Mouse (Mus musculus) liver, embryonic 15.5 days (tissue): Measurements from ENCODE around the gene Dcst1. TPM values are rescaled to one million over a fixed set of nuclear protein-coding genes. Genes with fewer than 3 reads are reported as not detected.
A peak's percentile ranks its signal among the peaks of the same experiment; 100 is the strongest.

Experiments
- ATAC-seq: fragments of 200-750 bp; cut with Nextera tagmentation; 2 replicates; pipeline ENCODE4 v1.8.0; 2017; ENCODE audit warnings: moderate number of reproducible peaks, mild to moderate bottlenecking, moderate library complexity; ENCODE audit not compliant: insufficient read depth
- H3K27ac ChIP-seq: fragments of 300-500 bp; sonication (generic); replicated peaks from 2 replicates; pipeline ENCODE4 v1.5.1; 2015; ENCODE audit warnings: mild to moderate bottlenecking, inconsistent platforms
- H3K27me3 ChIP-seq: fragments of 300-500 bp; sonication (generic); 2 replicates; pipeline ENCODE4 v1.6.1; 2015; ENCODE audit warnings: mild to moderate bottlenecking, inconsistent platforms
- H3K36me3 ChIP-seq: fragments of 300-500 bp; sonication (generic); replicated peaks from 2 replicates; pipeline ENCODE4 v1.6.1; 2015; ENCODE audit warnings: moderate library complexity, mild to moderate bottlenecking, inconsistent platforms
- H3K4me1 ChIP-seq: fragments of 300-500 bp; sonication (generic); replicated peaks from 2 replicates; pipeline ENCODE4 v1.6.1; 2015; ENCODE audit warnings: inconsistent platforms
- H3K4me2 ChIP-seq: fragments of 300-500 bp; sonication (generic); 2 replicates; pipeline ENCODE4 v1.6.1; 2015; ENCODE audit warnings: moderate library complexity, mild to moderate bottlenecking, inconsistent platforms
- H3K4me3 ChIP-seq: fragments of 300-500 bp; sonication (generic); replicated peaks from 2 replicates; pipeline ENCODE4 v1.5.1; 2015; ENCODE audit warnings: mild to moderate bottlenecking, inconsistent platforms
- H3K9ac ChIP-seq: fragments of 300-500 bp; sonication (generic); 2 replicates; pipeline ENCODE4 v1.6.1; 2015; ENCODE audit warnings: moderate library complexity, mild to moderate bottlenecking, inconsistent platforms
- H3K9me3 ChIP-seq: fragments of 300-500 bp; sonication (generic); replicated peaks from 2 replicates; pipeline ENCODE4 v1.6.1; 2016; ENCODE audit warnings: inconsistent platforms
- WGBS: fragments of 180-500 bp; shearing (Covaris S2); methylation state at CpG from one replicate; pipeline ENCODE4 v1.1.7; 2015; ENCODE audit warnings: mixed read lengths; ENCODE audit not compliant: insufficient replicate concordance; 5-methylcytosine and 5-hydroxymethylcytosine counted together
- polyA plus RNA-seq: library from polyadenylated mRNA; unstranded; fragments of >200 nt; fragmentation: Nextera tagmentation; extraction: Ambion mirVana; gene quantifications from 2 replicates; pipeline ENCODE4 v1.2.1, GENCODE M21; 2015

Dcst1 gene
- polyA plus RNA-seq, 1 experiment from 2014 or later: not detected

DNA sequence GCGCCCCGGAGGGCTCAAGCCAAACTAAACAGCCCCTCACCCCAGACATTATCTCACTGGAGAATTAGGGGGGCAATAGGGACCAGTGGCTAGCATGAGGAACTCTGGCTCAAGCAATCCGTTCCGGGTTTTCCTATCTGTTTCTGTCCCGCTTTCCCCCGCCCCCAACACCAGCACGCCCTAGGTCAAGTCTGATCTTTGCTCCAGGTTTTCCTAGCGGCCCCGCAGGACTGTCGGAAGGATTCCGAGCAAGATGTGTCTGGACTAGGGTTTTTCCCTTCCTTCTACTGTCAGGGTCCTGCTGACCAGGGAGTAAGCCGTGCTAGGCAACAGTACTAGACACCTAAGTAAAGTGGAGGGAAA is 29.8 kb upstream of the Dcst1 start:
- Histone ChIP-seq H3K4me2 (peak overlapping the region; percentile 97), H3K9me3 (no peaks in the 10 kb centered on the region), H3K4me3 (peak overlapping the region; percentile 66), H3K36me3 (no peaks in the 10 kb centered on the region), H3K27me3 (peaks cover 49% of the 10 kb centered on the region), H3K9ac (peak overlapping the region; percentile 63), H3K27ac (peak overlapping the region; percentile 87), H3K4me1 (peaks cover 76% of the 10 kb centered on the region)
- ATAC-seq: no peak
- WGBS: under 1% methylated on average over 12 of the region's 12 CpGs

DNA sequence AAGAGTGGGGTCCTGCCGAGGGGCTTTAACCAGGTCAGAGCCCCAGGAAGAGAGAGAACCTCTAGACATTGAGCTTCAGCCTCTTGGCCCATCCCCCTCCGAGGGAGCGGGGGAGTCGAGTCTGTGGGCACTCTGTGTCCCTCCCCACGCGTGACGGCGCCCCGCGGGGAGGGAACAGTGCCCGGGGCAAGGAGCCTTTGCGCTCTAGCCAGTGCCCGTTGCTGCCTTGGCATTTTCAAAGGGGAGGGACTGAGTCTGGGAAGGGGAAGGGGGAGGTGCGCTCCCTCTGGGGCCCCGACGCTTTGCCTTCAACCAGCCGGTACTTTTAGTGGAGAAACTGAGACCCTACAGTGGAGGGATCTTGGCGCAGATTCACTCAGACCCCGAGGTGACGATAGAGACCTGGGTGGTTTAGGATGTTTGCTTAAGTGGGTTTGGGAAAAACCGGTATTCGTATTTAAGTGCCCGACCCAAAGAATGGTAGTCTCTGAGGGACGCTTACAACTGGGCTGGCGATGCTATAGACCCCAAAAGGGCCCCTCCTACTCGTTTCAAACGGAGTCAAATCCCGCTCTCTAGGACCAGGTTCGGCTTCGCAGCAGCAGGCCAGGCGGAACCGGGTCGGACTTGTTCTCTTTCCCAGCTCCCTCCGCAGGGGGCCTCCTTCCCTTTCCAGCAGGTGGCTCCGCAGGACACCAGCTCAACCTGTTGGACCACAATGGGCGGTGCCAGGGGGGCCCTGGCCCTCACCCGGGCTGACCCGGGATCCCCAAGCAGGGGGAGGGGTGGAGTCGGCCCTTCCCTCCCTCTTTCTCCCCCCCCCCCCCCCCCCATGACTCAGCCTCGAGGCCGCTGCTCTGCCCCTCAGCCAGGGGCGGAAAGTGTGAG is 29.2 kb upstream of the Dcst1 start, which contains the start of gene Zbtb7b:
Zbtb7b (minus strand) TSS at position 771 of the 888 bp plus-strand sequence.
- Histone ChIP-seq H3K27me3 (peaks cover 49% of the 10 kb centered on the region), H3K9ac (peak within 1 kb of the TSS; percentile 63), H3K4me1 (peaks cover 80% of the 10 kb centered on the region), H3K4me3 (peak within 1 kb of the TSS; percentile 66), H3K9me3 (no peaks in the 10 kb centered on the region), H3K4me2 (peak within 1 kb of the TSS; percentile 97), H3K36me3 (no peaks in the 10 kb centered on the region), H3K27ac (peak within 1 kb of the TSS; percentile 87)
- peak; percentile 54 for ATAC-seq
- WGBS: under 1% methylated on average over 40 of the region's 42 CpGs

DNA sequence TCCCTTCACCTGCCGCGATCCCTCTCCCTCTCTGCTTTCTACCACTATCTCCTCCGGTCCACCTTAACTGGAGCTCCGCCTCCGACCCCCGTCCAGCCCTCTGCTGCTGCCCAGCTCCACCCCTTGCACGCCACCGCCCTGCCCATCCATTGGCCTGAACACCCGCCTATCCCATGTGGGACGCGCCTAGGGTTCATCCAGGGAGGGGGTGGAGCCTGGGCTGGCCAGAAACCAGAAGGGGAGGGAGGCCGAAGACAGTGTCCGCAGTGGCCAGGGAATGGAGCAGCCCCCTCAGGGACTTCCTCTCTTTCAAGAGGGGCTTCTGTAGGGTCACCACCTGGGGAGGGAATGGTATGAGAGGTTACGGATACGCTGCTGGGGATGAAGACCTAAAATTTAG is 28.6 kb upstream of the Dcst1 start:
- Histone ChIP-seq H3K4me1 (peaks cover 82% of the 10 kb centered on the region), H3K4me2 (peak overlapping the region; percentile 97), H3K9me3 (no peaks in the 10 kb centered on the region), H3K36me3 (no peaks in the 10 kb centered on the region), H3K4me3 (peak overlapping the region; percentile 66), H3K9ac (peak overlapping the region; percentile 63), H3K27ac (peak overlapping the region; percentile 87), H3K27me3 (peaks cover 49% of the 10 kb centered on the region)
- under 1% methylated on average over 15 of the region's 15 CpGs for WGBS
- peak; percentile 89 for ATAC-seq

DNA sequence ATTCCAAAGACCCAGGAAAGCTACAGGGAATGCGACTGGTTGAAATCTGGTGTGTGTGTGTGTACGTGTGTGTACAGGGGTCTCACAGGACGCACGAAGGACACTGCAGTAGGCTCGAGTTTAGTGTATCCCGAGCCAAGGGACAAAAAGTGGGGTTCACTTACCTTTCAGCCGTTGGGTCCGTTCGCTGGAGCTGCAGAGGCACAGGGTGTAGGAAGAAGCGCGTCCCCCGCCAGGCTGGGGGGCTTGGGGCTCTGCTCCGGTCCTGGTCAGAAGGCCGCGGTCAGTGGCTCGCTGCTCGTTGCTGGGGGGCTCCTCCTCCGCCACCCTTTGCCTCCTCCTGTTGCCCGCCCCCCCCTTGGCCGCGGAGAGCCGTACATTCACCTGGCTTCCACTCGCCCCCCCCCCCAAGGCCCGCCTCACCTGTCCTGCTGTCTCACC is 27.8 kb upstream of the Dcst1 start:
- Histone ChIP-seq H3K27ac (peak overlapping the region; percentile 71), H3K9ac (peak overlapping the region; percentile 54), H3K4me2 (peak overlapping the region; percentile 97), H3K4me1 (peaks cover 89% of the 10 kb centered on the region), H3K4me3 (peak overlapping the region; percentile 66), H3K27me3 (peaks cover 49% of the 10 kb centered on the region), H3K36me3 (no peaks in the 10 kb centered on the region), H3K9me3 (no peaks in the 10 kb centered on the region)
- WGBS: 1% methylated on average over 23 of the region's 24 CpGs
- no peak for ATAC-seq

DNA sequence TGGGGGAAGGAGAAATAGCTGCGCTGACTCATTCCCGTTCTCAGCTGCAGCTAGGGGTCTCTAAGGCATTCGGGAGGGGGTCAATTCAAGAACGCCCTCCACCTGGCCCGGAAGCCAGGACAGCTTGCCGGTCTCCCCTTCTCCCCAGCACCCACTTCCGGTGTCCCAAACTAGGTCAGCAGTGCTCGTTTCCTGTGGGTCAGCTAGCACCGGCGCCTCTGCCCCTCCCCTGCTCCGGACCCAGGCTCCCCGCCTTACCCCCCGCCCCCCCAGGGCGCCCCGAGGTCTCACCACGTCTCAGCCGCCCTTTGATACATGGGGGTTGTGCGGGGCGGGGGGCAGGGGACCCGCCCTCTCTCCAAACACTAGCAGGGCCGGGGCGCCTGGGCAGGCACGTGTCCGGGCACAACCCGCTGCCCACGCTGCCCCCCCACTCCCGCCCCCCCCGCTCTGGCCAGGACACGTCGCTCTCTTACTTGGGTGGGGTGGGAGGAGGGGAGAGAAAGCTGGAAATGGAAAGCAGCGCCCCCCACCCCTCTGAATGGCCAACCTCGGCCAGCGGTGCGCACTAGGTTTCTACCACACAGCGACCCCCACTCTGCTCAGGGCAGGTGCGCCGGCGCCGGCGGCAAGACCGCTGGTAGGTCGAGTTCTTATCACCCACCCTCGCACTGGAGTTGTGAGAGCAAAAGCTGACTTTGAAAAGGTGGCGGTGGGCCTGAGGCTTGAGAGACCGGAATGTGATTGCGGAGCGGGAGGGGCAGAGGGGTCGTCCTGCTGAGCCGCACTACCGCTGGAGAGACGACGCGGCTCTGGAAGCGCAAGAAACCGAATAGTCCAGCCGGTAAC is 26.8 kb upstream of the Dcst1 start:
- Histone ChIP-seq H3K36me3 (no peaks in the 10 kb centered on the region), H3K27ac (peak overlapping the region; percentile 71), H3K9me3 (no peaks in the 10 kb centered on the region), H3K27me3 (peaks cover 49% of the 10 kb centered on the region), H3K4me1 (peaks cover 97% of the 10 kb centered on the region), H3K4me3 (peak overlapping the region; percentile 66), H3K9ac (peak overlapping the region; percentile 54), H3K4me2 (peak overlapping the region; percentile 97)
- 1% methylated on average over 56 of the region's 56 CpGs for WGBS
- ATAC-seq: 0 out of 2 replicates have a peak, but pooled peaks have one; percentile 3

DNA sequence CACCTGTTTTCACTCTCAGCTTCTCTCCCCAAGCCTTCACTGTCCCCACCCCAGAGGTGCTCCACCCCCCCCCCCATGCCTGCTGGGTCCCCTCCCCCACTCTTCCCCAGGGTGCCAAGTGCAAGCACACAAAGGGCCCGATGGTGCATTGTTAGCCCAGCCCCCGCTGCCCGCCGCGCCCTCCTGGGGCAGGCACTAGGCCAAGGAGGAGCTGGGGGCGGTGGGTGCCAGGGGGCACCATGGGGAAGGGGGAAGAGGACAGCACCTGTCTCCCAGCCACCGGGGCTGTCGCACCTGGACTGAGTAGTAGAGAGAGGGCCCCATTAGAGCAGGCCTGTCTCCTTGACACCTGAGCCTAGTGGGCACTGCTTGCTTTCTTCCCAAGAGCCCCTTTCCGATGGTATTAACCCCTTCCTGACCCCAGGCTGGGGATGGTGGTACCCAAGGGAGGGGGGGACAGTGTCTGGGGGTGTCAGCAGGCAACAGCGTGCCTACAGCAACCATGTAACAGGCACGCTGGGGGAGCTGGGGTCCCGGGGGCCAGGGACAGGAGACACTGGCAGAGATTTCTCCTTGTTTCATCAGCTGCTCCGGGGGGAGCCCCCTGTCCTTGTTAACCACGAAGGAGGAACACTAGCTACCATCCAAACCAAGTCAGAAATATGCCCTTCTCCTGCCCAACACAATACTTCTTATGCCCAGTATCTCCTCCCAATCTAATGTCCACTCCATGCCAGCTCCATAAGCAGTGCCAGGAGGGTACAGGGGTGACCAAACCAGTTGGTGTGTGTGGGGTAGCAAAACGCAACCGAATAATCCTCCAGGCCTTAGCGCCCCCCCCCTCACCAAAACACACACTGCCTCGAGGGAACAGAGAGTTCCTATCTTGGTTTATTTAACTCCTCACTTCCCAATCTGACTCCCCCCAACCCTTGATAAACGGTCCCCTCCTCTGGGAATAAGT is 25.9 kb upstream of the Dcst1 start:
- H3K4me1 ChIP-seq: peaks cover 92% of the 10 kb centered on the region
- peak overlapping the region; percentile 66 for H3K4me3 ChIP-seq
- H3K4me2 ChIP-seq: peak overlapping the region; percentile 97
- H3K36me3 ChIP-seq: no peaks in the 10 kb centered on the region
- no peaks in the 10 kb centered on the region for H3K9me3 ChIP-seq
- ATAC-seq: no peak
- H3K9ac ChIP-seq: no peak overlapping the region; the same call in 1 of the 2 replicates
- H3K27ac ChIP-seq: peak overlapping the region; percentile 71
- H3K27me3 ChIP-seq: peaks cover 45% of the 10 kb centered on the region
- WGBS: 23% methylated on average over 19 of the region's 19 CpGs

DNA sequence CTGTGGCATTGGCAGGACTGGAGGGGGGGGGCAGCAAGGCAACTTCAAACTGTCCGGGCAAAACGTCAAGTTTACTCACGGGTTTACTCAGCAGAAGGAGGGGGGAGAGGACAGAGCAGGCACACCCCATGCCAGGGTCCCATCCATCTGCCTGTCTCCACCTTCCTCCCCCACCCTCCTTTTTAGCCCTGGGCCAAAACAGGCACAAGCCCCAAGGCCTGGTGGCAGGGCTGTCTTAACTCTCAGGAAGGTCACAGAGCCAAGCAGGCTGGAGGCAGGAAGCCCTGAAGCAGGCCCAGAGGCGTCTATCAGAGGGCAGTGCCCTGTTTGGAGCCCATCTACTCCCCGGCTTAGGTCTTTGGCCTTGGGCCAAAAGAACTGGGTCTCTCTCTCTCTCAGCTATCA is 25.1 kb upstream of the Dcst1 start:
- Histone ChIP-seq H3K4me1 (peaks cover 83% of the 10 kb centered on the region), H3K4me2 (peak overlapping the region; percentile 97), H3K27ac (peak overlapping the region; percentile 48), H3K27me3 (peaks cover 37% of the 10 kb centered on the region), H3K9ac (no peak overlapping the region), H3K4me3 (peak overlapping the region; percentile 66; the same call in 1 of the 2 replicates), H3K9me3 (no peaks in the 10 kb centered on the region), H3K36me3 (no peaks in the 10 kb centered on the region)
- WGBS: 41% methylated on average over 5 of the region's 5 CpGs
- no peak for ATAC-seq

DNA sequence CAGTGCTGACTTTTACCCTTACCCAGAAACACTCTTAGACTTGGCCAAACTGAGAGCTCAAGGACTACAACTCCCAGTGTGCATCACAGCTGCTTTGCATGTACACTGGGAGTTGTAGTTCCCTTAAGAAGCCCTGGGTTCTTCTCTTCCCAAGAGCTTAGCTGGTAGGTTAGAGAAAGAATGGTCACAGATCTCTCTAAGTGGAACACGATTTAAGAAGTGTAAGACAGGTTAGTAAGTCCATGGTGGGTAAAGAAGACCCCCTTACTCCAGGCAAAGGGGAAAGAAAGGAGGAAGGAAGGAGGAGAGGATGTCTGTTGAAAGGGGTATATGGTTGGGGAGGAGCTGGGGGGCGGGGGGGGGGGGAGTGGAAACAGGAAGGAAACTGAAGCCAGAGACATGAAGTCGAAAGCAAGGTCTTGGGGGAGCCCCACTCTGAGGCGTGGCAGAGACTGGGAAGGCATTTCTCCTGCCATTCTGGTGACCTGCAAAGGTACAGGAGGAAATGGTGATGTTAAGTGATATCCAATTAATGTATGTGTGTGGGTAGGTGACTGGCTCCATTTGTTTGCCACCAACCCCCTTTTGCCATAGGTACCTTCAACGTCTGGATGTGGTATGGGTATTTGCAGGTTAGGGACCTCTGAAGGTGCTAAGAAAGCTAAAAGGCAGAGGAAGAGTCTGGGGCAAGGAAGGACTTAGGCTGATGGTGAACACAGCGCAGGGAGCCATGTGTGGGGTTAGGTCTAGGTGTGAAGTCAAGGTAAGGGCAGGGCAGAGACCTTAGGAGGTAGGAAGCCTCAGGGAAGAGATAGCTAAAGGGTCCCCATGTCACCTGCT is 24.1 kb upstream of the Dcst1 start:
- no peak overlapping the region for H3K4me3 ChIP-seq
- WGBS: 24% methylated on average over 5 of the region's 6 CpGs
- no peak for ATAC-seq
- no peak overlapping the region for H3K9ac ChIP-seq
- peaks cover 30% of the 10 kb centered on the region for H3K27me3 ChIP-seq
- H3K9me3 ChIP-seq: no peaks in the 10 kb centered on the region
- peak overlapping the region; percentile 68 for H3K27ac ChIP-seq
- peak overlapping the region; percentile 97 for H3K4me2 ChIP-seq
- peaks cover 79% of the 10 kb centered on the region for H3K4me1 ChIP-seq
- H3K36me3 ChIP-seq: no peaks in the 10 kb centered on the region

DNA sequence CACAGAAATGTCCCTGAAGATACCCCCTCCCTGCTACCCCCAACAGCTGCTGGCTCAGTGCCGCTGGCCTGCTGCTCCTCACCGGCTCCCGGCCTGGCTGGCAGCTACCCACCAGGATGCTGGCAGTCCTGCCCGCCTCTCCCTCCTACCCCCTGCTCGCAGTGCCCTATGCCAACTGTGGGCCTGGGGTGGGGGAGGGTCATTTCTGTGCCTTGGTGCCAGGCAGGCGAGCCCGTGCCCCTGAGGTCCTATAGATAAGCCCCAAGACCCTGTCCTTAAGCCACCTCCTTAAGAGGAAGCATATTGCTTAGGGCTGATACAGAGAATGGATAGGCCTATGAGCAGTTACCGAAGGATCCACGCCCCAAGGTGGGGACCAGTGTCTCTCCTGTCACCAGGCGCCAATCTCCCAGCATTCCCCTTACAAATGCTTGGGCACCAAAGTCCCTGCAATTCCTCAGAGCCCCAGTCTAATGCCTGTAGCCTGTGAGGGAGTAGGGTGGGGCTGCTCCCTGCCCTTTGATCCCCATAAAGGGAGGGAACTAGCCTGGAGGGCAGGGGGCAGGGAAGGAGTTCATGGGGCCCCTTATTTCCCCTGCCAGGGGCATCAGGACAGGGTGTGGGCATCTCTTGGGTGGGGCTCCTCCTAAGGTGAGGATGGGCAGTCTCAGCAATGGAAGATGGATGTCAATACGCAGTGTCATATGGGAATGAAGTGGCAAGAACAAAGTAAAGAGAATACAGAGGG is 23.3 kb upstream of the Dcst1 start:
- H3K27ac ChIP-seq: peak overlapping the region; percentile 68
- WGBS: 40% methylated on average over 10 of the region's 11 CpGs
- H3K9me3 ChIP-seq: no peaks in the 10 kb centered on the region
- H3K4me3 ChIP-seq: peak overlapping the region; percentile 14; the same call in 1 of the 2 replicates
- no peak overlapping the region for H3K9ac ChIP-seq
- peaks cover 29% of the 10 kb centered on the region for H3K27me3 ChIP-seq
- H3K4me2 ChIP-seq: peak overlapping the region; percentile 41
- no peak for ATAC-seq
- no peaks in the 10 kb centered on the region for H3K36me3 ChIP-seq
- peaks cover 72% of the 10 kb centered on the region for H3K4me1 ChIP-seq
